Mouse (Mus musculus) hindbrain, embryonic 12.5 days (tissue): ENCODE results near the gene Srl. TPM values are rescaled to one million over a fixed set of nuclear protein-coding genes. Genes with fewer than 3 reads are reported as not detected.

Experiments
- ATAC-seq: fragments of 200-750 bp; cut with Nextera tagmentation; 2 replicates; pipeline ENCODE4 v1.8.0; 2017; ENCODE audit warnings: moderate TSS enrichment; ENCODE audit not compliant: low FRiP score
- H3K27ac ChIP-seq: fragments of 300-500 bp; sonication (generic); 2 replicates; pipeline ENCODE4 v1.5.1; 2016; ENCODE audit warnings: mild to moderate bottlenecking
- H3K27me3 ChIP-seq: fragments of 300-500 bp; sonication (generic); 2 replicates; pipeline ENCODE4 v1.6.1; 2016; ENCODE audit warnings: mild to moderate bottlenecking
- H3K36me3 ChIP-seq: fragments of 300-500 bp; sonication (generic); 2 replicates; pipeline ENCODE4 v1.6.1; 2016; ENCODE audit warnings: mild to moderate bottlenecking
- H3K4me1 ChIP-seq: fragments of 300-500 bp; sonication (generic); 2 replicates; pipeline ENCODE4 v1.6.1; 2016
- H3K4me2 ChIP-seq: fragments of 300-500 bp; sonication (generic); replicated peaks from 2 replicates; pipeline ENCODE4 v1.6.1; 2016; ENCODE audit warnings: mild to moderate bottlenecking
- H3K4me3 ChIP-seq: fragments of 300-500 bp; sonication (generic); 2 replicates; pipeline ENCODE4 v1.5.1; 2016; ENCODE audit warnings: mild to moderate bottlenecking
- H3K9ac ChIP-seq: fragments of 300-500 bp; sonication (generic); 2 replicates; pipeline ENCODE4 v1.6.1; 2016; ENCODE audit warnings: mild to moderate bottlenecking, moderate library complexity
- H3K9me3 ChIP-seq: fragments of 300-500 bp; sonication (generic); replicated peaks from 2 replicates; pipeline ENCODE4 v1.6.1; 2016; ENCODE audit warnings: mild to moderate bottlenecking
- WGBS: fragments of 180-500 bp; shearing (Covaris S2); methylation state at CpG from one replicate; pipeline ENCODE4 v1.1.7; 2016; 5-methylcytosine and 5-hydroxymethylcytosine counted together
- polyA plus RNA-seq: library from polyadenylated mRNA; unstranded; fragments of >200 nt; fragmentation: Nextera tagmentation; extraction: Ambion mirVana; gene quantifications from 2 replicates; pipeline ENCODE4 v1.2.1, GENCODE M21; 2016

The Srl gene
- polyA plus RNA-seq, 1 experiment from 2014 or later: 25.8 TPM

DNA sequence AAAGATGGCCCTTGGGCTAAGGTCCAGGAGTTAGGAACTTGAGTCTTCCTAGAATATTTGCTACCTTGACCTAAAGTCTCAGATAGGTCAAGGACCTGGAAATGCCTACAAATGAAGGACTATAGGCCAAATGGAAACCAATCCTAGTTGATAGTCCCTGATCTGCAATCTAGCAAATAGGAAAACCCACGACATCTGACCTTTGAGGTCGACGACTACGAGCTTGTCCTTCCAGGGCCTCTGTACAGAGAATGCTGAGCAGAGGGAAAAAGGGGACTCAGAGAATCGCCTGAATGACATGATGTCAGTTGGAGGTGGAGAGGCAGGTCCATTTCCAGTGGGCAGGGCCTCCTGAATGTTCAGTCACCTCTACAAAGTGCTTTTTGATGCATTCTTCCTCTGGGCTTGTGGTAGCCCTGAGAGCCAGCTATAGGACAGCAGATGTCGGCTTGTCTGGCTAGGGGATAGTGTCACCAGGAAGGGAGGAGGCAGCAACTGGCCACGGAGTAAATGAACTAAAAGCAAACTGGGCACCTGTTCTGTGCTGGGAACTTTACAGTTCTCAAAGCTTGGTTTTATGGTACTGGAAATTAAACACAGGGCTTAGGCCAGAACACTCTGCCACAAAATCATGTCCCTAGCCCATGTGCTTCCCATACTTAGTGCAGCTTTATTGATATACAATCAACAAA, 18.2 kb downstream of the Srl start:
- 70% methylated on average over 7 of the region's 7 CpGs for WGBS
- no peak for ATAC-seq

DNA sequence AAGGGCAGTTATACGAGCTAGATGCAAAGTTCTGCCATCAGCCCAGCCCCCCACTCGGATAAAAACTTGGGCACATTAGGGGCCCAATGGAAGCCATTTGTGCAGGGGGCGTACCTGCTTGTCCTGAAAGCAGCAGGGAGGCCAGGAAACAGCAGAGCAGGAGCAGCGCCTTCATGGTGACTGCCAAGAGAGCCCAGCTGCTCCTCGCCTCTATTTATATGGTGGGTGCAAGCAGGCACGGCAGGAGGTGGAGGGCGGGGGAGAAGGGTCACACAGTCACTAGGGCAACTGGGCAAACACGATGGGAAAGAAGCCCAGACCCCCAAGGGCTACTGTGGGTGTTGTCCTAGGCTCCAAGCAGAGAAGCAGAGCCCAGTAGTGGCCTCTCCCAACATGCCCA, 18.7 kb downstream of the Srl start:
- Histone ChIP-seq H3K27me3 (no peaks in the 10 kb centered on the region), H3K9ac (no peak overlapping the region), H3K9me3 (no peaks in the 10 kb centered on the region), H3K36me3 (no peaks in the 10 kb centered on the region), H3K4me1 (peaks cover 9% of the 10 kb centered on the region; the same call in 1 of the 2 replicates), H3K4me3 (no peak overlapping the region), H3K27ac (no peak overlapping the region), H3K4me2 (no peak overlapping the region)
- ATAC-seq: no peak
- WGBS: 52% methylated on average over 8 of the region's 8 CpGs

More for the DNA sequence above, 18.2 kb downstream of the Srl start:
- Histone ChIP-seq H3K36me3 (no peaks in the 10 kb centered on the region), H3K4me2 (no peak overlapping the region), H3K9ac (no peak overlapping the region), H3K9me3 (no peaks in the 10 kb centered on the region), H3K4me1 (peaks cover 9% of the 10 kb centered on the region; the same call in 1 of the 2 replicates), H3K27ac (no peak overlapping the region), H3K4me3 (no peak overlapping the region), H3K27me3 (no peaks in the 10 kb centered on the region)

- no peak overlapping the region for H3K4me2 ChIP-seq
- no peaks in the 10 kb centered on the region for H3K9me3 ChIP-seq
- H3K36me3 ChIP-seq: no peaks in the 10 kb centered on the region
- WGBS: 67% methylated on average over 5 of the region's 5 CpGs
- no peak for ATAC-seq
- no peaks in the 10 kb centered on the region for H3K27me3 ChIP-seq
- H3K9ac ChIP-seq: no peak overlapping the region
- H3K27ac ChIP-seq: no peak overlapping the region
- no peak overlapping the region for H3K4me3 ChIP-seq
- H3K4me1 ChIP-seq: peaks cover 9% of the 10 kb centered on the region; the same call in 1 of the 2 replicates
Observed at GRCm38 (mm10) chr16:4521735-4522530, 19.7 kb downstream of the Srl start.

DNA sequence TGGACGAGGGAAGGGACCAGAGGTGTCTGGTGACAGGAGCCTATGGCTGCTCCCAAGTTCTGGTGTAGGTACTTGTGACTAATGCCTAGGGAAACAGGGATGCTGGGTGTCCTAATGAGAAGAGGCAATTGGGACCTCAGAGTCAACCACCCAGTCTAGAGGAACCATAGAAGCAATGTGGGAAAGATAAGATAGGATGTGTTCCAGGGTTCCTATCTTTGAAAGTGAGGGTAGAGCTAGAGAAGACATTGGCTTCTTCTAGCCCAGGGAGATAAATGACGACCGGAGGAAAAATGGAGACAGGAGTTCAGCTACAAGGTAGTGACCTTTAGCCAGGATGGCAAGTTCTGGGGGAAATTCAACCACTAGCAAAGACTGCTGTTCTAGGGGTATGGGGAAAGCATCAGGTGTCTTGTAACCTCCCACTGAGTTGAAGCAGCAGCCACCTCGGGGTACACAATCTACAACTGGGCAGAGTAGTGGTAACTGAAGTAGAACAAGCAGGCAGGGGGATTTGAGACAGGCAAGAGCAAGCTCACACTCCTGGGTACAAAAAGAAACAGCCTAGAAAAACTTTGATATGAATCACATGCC, 20.4 kb downstream of the Srl start:
- no peaks in the 10 kb centered on the region for H3K36me3 ChIP-seq
- no peaks in the 10 kb centered on the region for H3K9me3 ChIP-seq
- no peak for ATAC-seq

GRCm38 (mm10) chr16:4520673-4521072, 20.9 kb downstream of the Srl start:
- 71% methylated on average over 8 of the region's 8 CpGs for WGBS

More for the DNA sequence above, 20.4 kb downstream of the Srl start:
- Histone ChIP-seq H3K27me3 (no peaks in the 10 kb centered on the region), H3K27ac (no peak overlapping the region), H3K9ac (no peak overlapping the region), H3K4me3 (no peak overlapping the region), H3K4me1 (peaks cover 9% of the 10 kb centered on the region; the same call in 1 of the 2 replicates), H3K4me2 (no peak overlapping the region)
- 74% methylated on average over 4 of the region's 4 CpGs for WGBS

DNA sequence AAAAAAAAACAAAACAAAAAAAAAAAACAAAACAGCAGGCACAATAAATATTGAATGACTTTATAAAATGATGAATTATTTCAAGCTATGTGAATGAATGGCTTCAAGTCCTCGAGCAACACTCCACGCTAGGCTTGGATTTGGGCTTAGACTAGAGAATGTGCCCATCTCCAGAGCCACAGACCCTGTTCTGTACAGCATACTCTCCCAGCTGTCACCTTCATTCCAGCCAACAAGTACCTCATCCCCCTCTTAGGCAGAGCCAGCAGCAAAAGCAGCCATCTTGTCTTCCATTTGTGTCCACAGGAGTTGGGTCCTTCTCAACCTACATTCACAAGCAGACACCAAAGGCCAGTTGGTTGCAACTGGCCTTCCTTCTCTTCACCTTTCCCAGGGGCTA, 21.8 kb downstream of the Srl start:
- no peak overlapping the region for H3K4me3 ChIP-seq

More at GRCm38 (mm10) chr16:4520673-4521072, 20.9 kb downstream of the Srl start:
- Histone ChIP-seq H3K27ac (no peak overlapping the region), H3K4me3 (no peak overlapping the region), H3K4me1 (peaks cover 9% of the 10 kb centered on the region; the same call in 1 of the 2 replicates), H3K9me3 (no peaks in the 10 kb centered on the region), H3K9ac (no peak overlapping the region), H3K4me2 (no peak overlapping the region), H3K36me3 (no peaks in the 10 kb centered on the region), H3K27me3 (no peaks in the 10 kb centered on the region)
- ATAC-seq: no peak

GRCm38 (mm10) chr16:4519157-4519556, 22.5 kb downstream of the Srl start:
- ATAC-seq: no peak
- no peak overlapping the region for H3K4me2 ChIP-seq
- 61% methylated on average over 4 of the region's 4 CpGs for WGBS
- H3K9me3 ChIP-seq: no peaks in the 10 kb centered on the region
- no peak overlapping the region for H3K9ac ChIP-seq
- H3K27ac ChIP-seq: no peak overlapping the region
- H3K27me3 ChIP-seq: no peaks in the 10 kb centered on the region
- H3K4me3 ChIP-seq: no peak overlapping the region
- H3K36me3 ChIP-seq: no peaks in the 10 kb centered on the region
- H3K4me1 ChIP-seq: peaks cover 9% of the 10 kb centered on the region; the same call in 1 of the 2 replicates

More for the DNA sequence above, 21.8 kb downstream of the Srl start:
- 98% methylated on average over 2 of the region's 2 CpGs for WGBS
- Histone ChIP-seq H3K27ac (no peak overlapping the region), H3K9ac (no peak overlapping the region), H3K4me1 (peaks cover 9% of the 10 kb centered on the region; the same call in 1 of the 2 replicates), H3K36me3 (no peaks in the 10 kb centered on the region), H3K4me2 (no peak overlapping the region), H3K27me3 (no peaks in the 10 kb centered on the region), H3K9me3 (no peaks in the 10 kb centered on the region)
- no peak for ATAC-seq

GRCm38 (mm10) chr16:4517906-4518305, 23.7 kb downstream of the Srl start:
- Histone ChIP-seq H3K9me3 (no peaks in the 10 kb centered on the region), H3K4me1 (peaks cover 7% of the 10 kb centered on the region; the same call in 1 of the 2 replicates), H3K4me3 (no peak overlapping the region), H3K27me3 (no peaks in the 10 kb centered on the region), H3K36me3 (no peaks in the 10 kb centered on the region), H3K4me2 (no peak overlapping the region), H3K9ac (no peak overlapping the region), H3K27ac (no peak overlapping the region)
- 82% methylated on average over 2 of the region's 2 CpGs for WGBS
- ATAC-seq: no peak

- no peak for ATAC-seq
- H3K27me3 ChIP-seq: no peaks in the 10 kb centered on the region
- no peak overlapping the region for H3K27ac ChIP-seq
- 78% methylated on average over 3 of the region's 3 CpGs for WGBS
- no peaks in the 10 kb centered on the region for H3K9me3 ChIP-seq
- no peak overlapping the region for H3K4me2 ChIP-seq
- H3K9ac ChIP-seq: no peak overlapping the region
- H3K4me3 ChIP-seq: no peak overlapping the region
- no peaks in the 10 kb centered on the region for H3K36me3 ChIP-seq
- no peaks in the 10 kb centered on the region for H3K4me1 ChIP-seq
Observed at GRCm38 (mm10) chr16:4514383-4514782, 27.2 kb downstream of the Srl start.

DNA sequence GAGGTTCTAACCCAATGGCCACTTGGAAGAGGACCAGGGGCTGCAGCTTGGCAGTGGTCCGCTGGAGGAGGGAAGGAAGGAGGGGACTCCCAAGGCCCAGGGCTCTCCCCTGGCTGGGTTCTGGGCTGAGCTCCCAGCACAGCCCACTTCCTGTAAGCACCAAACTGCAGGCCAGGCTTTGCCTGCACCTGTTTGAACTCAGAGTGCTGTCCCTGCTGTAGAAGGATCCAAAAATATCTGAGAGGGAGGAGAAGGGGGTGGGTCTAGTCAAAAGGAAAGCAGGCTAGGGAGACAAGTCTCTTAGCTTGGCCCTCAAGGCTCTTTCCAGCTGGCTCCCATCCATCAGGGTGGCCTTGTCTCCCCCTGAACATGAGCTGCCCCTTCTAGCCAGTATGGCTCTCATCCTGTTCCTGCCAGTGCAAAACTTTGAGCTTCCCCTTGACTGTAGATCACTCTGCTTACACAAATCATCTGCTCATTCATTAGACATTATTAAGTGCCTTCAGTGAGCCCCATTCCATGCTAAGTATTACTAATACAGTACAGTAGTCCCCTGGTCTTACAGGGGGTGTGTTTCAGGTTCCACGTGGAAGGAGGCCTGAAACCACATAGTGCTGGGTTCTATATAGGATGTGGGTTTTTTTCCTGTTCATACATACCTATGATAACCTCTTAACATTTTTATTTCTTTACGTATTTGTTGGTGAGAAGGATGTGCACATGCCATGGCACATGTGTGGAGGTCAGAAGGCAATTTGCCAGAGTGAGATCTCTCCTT, 28.8 kb downstream of the Srl start:
- Histone ChIP-seq H3K27ac (no peak overlapping the region), H3K27me3 (no peaks in the 10 kb centered on the region), H3K36me3 (no peaks in the 10 kb centered on the region), H3K9me3 (no peaks in the 10 kb centered on the region), H3K4me1 (no peaks in the 10 kb centered on the region), H3K4me3 (no peak overlapping the region), H3K4me2 (no peak overlapping the region), H3K9ac (no peak overlapping the region)
- ATAC-seq: no peak
- WGBS: 83% methylated on average over 3 of the region's 3 CpGs

DNA sequence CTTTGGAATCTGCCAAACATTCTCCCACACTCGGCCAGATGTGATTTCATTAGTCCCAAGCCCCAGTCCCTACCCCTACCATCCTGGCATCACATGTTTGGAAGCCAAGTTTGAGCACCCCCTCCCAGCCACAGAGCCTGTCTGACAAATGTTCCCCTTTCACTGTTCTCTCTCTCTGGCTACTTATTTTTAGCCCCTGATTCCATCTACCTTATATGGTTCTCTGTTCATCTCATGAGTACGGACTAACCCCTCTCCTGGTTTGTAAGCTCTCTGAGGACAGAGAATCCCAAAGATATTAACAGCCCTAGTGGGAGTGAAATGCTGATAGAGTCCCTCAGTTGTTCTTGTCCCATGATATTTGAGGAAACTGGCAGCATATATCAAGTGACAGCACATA, 30.2 kb downstream of the Srl start:
- no peak overlapping the region for H3K27ac ChIP-seq
- no peaks in the 10 kb centered on the region for H3K9me3 ChIP-seq
- H3K4me2 ChIP-seq: no peak overlapping the region
- H3K4me3 ChIP-seq: no peak overlapping the region
- ATAC-seq: no peak
- 84% methylated on average over 2 of the region's 2 CpGs for WGBS
- H3K4me1 ChIP-seq: no peaks in the 10 kb centered on the region
- H3K9ac ChIP-seq: no peak overlapping the region
- H3K36me3 ChIP-seq: no peaks in the 10 kb centered on the region
- no peaks in the 10 kb centered on the region for H3K27me3 ChIP-seq

- Histone ChIP-seq H3K36me3 (no peaks in the 10 kb centered on the region), H3K27me3 (no peaks in the 10 kb centered on the region), H3K4me2 (no peak overlapping the region), H3K9me3 (no peaks in the 10 kb centered on the region), H3K4me1 (no peaks in the 10 kb centered on the region), H3K4me3 (no peak overlapping the region), H3K27ac (no peak overlapping the region), H3K9ac (no peak overlapping the region)
- 79% methylated on average over 3 of the region's 3 CpGs for WGBS
- ATAC-seq: no peak
Observed at GRCm38 (mm10) chr16:4506181-4506580, 35.4 kb downstream of the Srl start.
